Mouse (Mus musculus): Measurements from ENCODE around the gene Tmod3. TPM values are rescaled to one million over a fixed set of nuclear protein-coding genes. Genes with fewer than 3 reads are reported as not detected.

The Tmod3 gene
- polyA plus RNA-seq, 1 experiment from 2014 or later: 30.6 TPM

- no peak overlapping the region for H3K4me3 ChIP-seq (ENCODE audit: low read depth, low read length)
- DNase-seq: no peak
- H3K27ac ChIP-seq (ENCODE audit: low read depth): no peak overlapping the region
- H3K27me3 ChIP-seq (ENCODE audit: insufficient read depth, low read length): no peaks in the 10 kb centered on the region
- ATAC-seq: no peak
- H3K9ac ChIP-seq (replicated peaks): no peak overlapping the region
- H3K4me2 ChIP-seq (ENCODE audit: low read depth, low read length): no peak overlapping the region
- peaks cover 16% of the 10 kb centered on the region for H3K4me1 ChIP-seq (ENCODE audit: insufficient read depth)
- H3K36me3 ChIP-seq (replicated peaks; ENCODE audit: insufficient read depth, low read length): no peaks in the 10 kb centered on the region
- no peaks in the 10 kb centered on the region for H3K9me3 ChIP-seq (ENCODE audit: low read length)
- TF ChIP-seq EP300 (IDR thresholded peaks at IDR 0.05; ENCODE audit: low read depth): no peak
- no peak for TF ChIP-seq CTCF (IDR thresholded peaks at IDR 0.05; ENCODE audit: low read depth)
These were observed 896 bp upstream of the Tmod3 start for GRCm38 (mm10) chr9:75560353-75560752.

GRCm38 (mm10) chr9:75558812-75559511 lies 495 bp downstream of the Tmod3 start:
- TF ChIP-seq EP300 (IDR thresholded peaks at IDR 0.05; ENCODE audit: low read depth): peak; percentile 74
- 0 out of 2 replicates have a peak, but pooled peaks have one; percentile 10 for TF ChIP-seq CTCF (IDR thresholded peaks at IDR 0.05; ENCODE audit: low read depth)
- Histone ChIP-seq H3K27me3 (ENCODE audit: insufficient read depth, low read length) (no peaks in the 10 kb centered on the region), H3K4me3 (ENCODE audit: low read depth, low read length) (peak overlapping the region; percentile 90), H3K9me3 (ENCODE audit: low read length) (no peaks in the 10 kb centered on the region), H3K4me1 (ENCODE audit: insufficient read depth) (peaks cover 16% of the 10 kb centered on the region), H3K9ac (replicated peaks) (peak overlapping the region; percentile 79), H3K36me3 (replicated peaks; ENCODE audit: insufficient read depth, low read length) (no peaks in the 10 kb centered on the region), H3K4me2 (ENCODE audit: low read depth, low read length) (peak overlapping the region; percentile 85), H3K27ac (ENCODE audit: low read depth) (peak overlapping the region; percentile 93)
- WGBS (ENCODE audit: insufficient replicate concordance): under 1% methylated on average over 47 of the region's 47 CpGs
- DNase-seq: no peak
- peak; percentile 88 for ATAC-seq

GRCm38 (mm10) chr9:75558360-75558759 lies 1.1 kb downstream of the Tmod3 start:
- peak overlapping the region; percentile 93 for H3K27ac ChIP-seq (ENCODE audit: low read depth)
- TF ChIP-seq EP300 (IDR thresholded peaks at IDR 0.05; ENCODE audit: low read depth): no peak
- TF ChIP-seq CTCF (IDR thresholded peaks at IDR 0.05; ENCODE audit: low read depth): no peak
- H3K4me3 ChIP-seq (ENCODE audit: low read depth, low read length): peak overlapping the region; percentile 90
- 23% methylated on average over 3 of the region's 3 CpGs for WGBS (ENCODE audit: insufficient replicate concordance)
- H3K4me2 ChIP-seq (ENCODE audit: low read depth, low read length): peak overlapping the region; percentile 85
- no peak for DNase-seq
- no peaks in the 10 kb centered on the region for H3K27me3 ChIP-seq (ENCODE audit: insufficient read depth, low read length)
- H3K9me3 ChIP-seq (ENCODE audit: low read length): no peaks in the 10 kb centered on the region
- H3K36me3 ChIP-seq (replicated peaks; ENCODE audit: insufficient read depth, low read length): no peaks in the 10 kb centered on the region
- peak overlapping the region; percentile 79 for H3K9ac ChIP-seq (replicated peaks)
- no peak for ATAC-seq
- H3K4me1 ChIP-seq (ENCODE audit: insufficient read depth): peaks cover 22% of the 10 kb centered on the region

GRCm38 (mm10) chr9:75553719-75554118 lies 5.7 kb downstream of the Tmod3 start:
- Histone ChIP-seq H3K36me3 (replicated peaks; ENCODE audit: insufficient read depth, low read length) (no peaks in the 10 kb centered on the region), H3K9ac (replicated peaks) (no peak overlapping the region), H3K27ac (ENCODE audit: low read depth) (no peak overlapping the region), H3K4me2 (ENCODE audit: low read depth, low read length) (no peak overlapping the region), H3K4me1 (ENCODE audit: insufficient read depth) (peaks cover 25% of the 10 kb centered on the region), H3K9me3 (ENCODE audit: low read length) (0 out of 2 replicates have a peak, but pooled peaks cover 3% of the 10 kb centered on the region), H3K27me3 (ENCODE audit: insufficient read depth, low read length) (no peaks in the 10 kb centered on the region), H3K4me3 (ENCODE audit: low read depth, low read length) (no peak overlapping the region)
- no peak for DNase-seq
- no peak for ATAC-seq
- WGBS (ENCODE audit: insufficient replicate concordance): 71% methylated on average over 4 of the region's 4 CpGs
- no peak for TF ChIP-seq EP300 (IDR thresholded peaks at IDR 0.05; ENCODE audit: low read depth)
- no peak for TF ChIP-seq CTCF (IDR thresholded peaks at IDR 0.05; ENCODE audit: low read depth)

GRCm38 (mm10) chr9:75551342-75551741 lies 8.1 kb downstream of the Tmod3 start:
- Histone ChIP-seq H3K4me1 (ENCODE audit: insufficient read depth) (peaks cover 34% of the 10 kb centered on the region), H3K36me3 (replicated peaks; ENCODE audit: insufficient read depth, low read length) (no peaks in the 10 kb centered on the region), H3K4me3 (ENCODE audit: low read depth, low read length) (no peak overlapping the region), H3K9me3 (ENCODE audit: low read length) (0 out of 2 replicates have a peak, but pooled peaks cover 3% of the 10 kb centered on the region), H3K9ac (replicated peaks) (no peak overlapping the region), H3K27me3 (ENCODE audit: insufficient read depth, low read length) (no peaks in the 10 kb centered on the region), H3K4me2 (ENCODE audit: low read depth, low read length) (no peak overlapping the region), H3K27ac (ENCODE audit: low read depth) (no peak overlapping the region)
- TF ChIP-seq EP300 (IDR thresholded peaks at IDR 0.05; ENCODE audit: low read depth) (no peak), CTCF (IDR thresholded peaks at IDR 0.05; ENCODE audit: low read depth) (no peak)
- ATAC-seq: no peak
- WGBS (ENCODE audit: insufficient replicate concordance): 63% methylated on average over 5 of the region's 5 CpGs
- DNase-seq: no peak

- peaks cover 34% of the 10 kb centered on the region for H3K4me1 ChIP-seq (ENCODE audit: insufficient read depth)
- 0 out of 2 replicates have a peak overlapping the region, but pooled peaks have one; percentile 5 for H3K4me2 ChIP-seq (ENCODE audit: low read depth, low read length)
- ATAC-seq (no peak), DNase-seq (no peak)
- H3K9ac ChIP-seq (replicated peaks): no peak overlapping the region
- H3K36me3 ChIP-seq (replicated peaks; ENCODE audit: insufficient read depth, low read length): no peaks in the 10 kb centered on the region
- TF ChIP-seq EP300 (IDR thresholded peaks at IDR 0.05; ENCODE audit: low read depth) (no peak), CTCF (IDR thresholded peaks at IDR 0.05; ENCODE audit: low read depth) (no peak)
- H3K9me3 ChIP-seq (ENCODE audit: low read length): 0 out of 2 replicates have a peak, but pooled peaks cover 3% of the 10 kb centered on the region
- H3K4me3 ChIP-seq (ENCODE audit: low read depth, low read length): no peak overlapping the region
- 59% methylated on average over 8 of the region's 8 CpGs for WGBS (ENCODE audit: insufficient replicate concordance)
- 0 out of 2 replicates have a peak overlapping the region, but pooled peaks have one; percentile 52 for H3K27ac ChIP-seq (ENCODE audit: low read depth)
- no peaks in the 10 kb centered on the region for H3K27me3 ChIP-seq (ENCODE audit: insufficient read depth, low read length)
These were observed 10.4 kb downstream of the Tmod3 start for GRCm38 (mm10) chr9:75549010-75549409.
